Mouse (Mus musculus): Measurements from ENCODE around the gene Tlr5.

Tlr5 gene

DNA sequence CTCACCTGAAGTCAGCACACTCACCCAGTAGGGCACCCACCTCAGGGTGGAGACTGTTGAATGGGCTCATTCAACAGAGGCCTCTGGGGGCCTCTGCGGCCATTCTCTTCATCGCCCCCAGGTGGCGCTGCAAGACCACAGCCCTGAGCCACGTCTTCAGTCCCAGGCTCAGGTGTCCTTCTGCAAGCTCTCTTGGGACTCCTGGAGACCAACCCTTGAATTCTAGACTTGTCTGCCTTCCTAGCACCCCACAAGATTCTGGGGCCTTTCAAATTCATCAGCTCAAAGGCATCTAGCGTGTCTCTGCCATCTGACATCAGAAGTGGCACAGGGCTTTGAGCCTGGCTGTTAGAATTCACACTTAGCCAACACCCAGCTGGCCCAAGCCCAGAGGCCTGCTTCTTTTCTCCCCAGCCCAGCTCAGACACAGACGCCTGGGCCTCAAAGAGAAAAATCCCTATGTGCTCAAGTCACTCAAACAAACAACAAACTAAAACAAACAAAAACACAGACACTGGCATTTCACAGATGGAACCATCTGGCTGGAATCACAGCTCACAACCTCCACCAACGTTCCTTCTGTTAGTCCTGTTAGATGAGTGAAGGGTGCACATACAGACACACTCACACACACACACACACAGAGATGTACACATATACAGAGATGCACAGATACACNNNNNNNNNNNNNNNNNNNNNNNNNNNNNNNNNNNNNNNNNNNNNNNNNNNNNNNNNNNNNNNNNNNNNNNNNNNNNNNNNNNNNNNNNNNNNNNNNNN is 36.6 kb downstream of the Tlr5 start:
- peak; percentile 78 to 82 for DNase-seq

All from cerebellum, postnatal 10 days (tissue).